In genomic region chr16:49164349-49165137, GRCm38 (mm10) we compare ENCODE assay signal across 8 mouse cellular contexts.
DNase-seq lines count a peak whose midpoint lies in the region; ATAC-seq and TF ChIP-seq lines count a peak whose summit lies in the region.

No protein-coding gene starts in this region.

- H3K4me2 ChIP-seq in midbrain, postnatal 0 days (ENCODE audit: low read depth, low read length, poor library complexity, severe bottlenecking), result no peak overlapping the region

- intact Hi-C loops in left cerebral cortex, postnatal 36 days (cut with DNase I), result loop anchor here (1.0 to 10.0 kb wide), 2 partner anchors 150 to 158 kb away; no protein-coding TSS in a partner anchor

- peak; percentile 93 for TF ChIP-seq CTCF in midbrain, postnatal 0 days (IDR thresholded peaks at IDR 0.05)

- no peak overlapping the region for H3K9ac ChIP-seq in midbrain, postnatal 0 days (replicated peaks; ENCODE audit: low read length, poor library complexity, severe bottlenecking)

- no peak overlapping the region for H3K4me3 ChIP-seq in midbrain, postnatal 0 days (ENCODE audit: low read depth, low read length)

- no peaks in the 10 kb centered on the region for H3K9me3 ChIP-seq in midbrain, postnatal 0 days (ENCODE audit: low read length)

- no peaks in the 10 kb centered on the region for H3K36me3 ChIP-seq in midbrain, postnatal 0 days (ENCODE audit: insufficient read depth, low read length)

- H3K4me1 ChIP-seq in midbrain, postnatal 0 days (ENCODE audit: insufficient read depth, low read length), result no peaks in the 10 kb centered on the region

- H3K27me3 ChIP-seq in midbrain, postnatal 0 days (ENCODE audit: insufficient read depth, low read length), result no peaks in the 10 kb centered on the region

- DNase-seq in A20 (ENCODE audit: low read depth, low spot score) (peak; percentile 37), MN1 (ENCODE audit: low spot score) (peak; percentile 55)
- DNase-seq in cerebellum, adult 9-10 months, result peak; percentile 48
- peak; percentile 71 for DNase-seq in forelimb bud, embryonic 11.5 days (ENCODE audit: low read depth, low spot score)
- DNase-seq in kidney, adult 8-10 months, result peak; percentile 8 to 53
- DNase-seq in left cerebral cortex, postnatal 36 days (ENCODE audit: low spot score in 2 of 2), result peak; percentile 59 to 70
- DNase-seq in midbrain, postnatal 0 days (ENCODE audit: low spot score), result peak; percentile 82
- peak; percentile 79 for DNase-seq in testis, postnatal 10 days (ENCODE audit: low spot score)

- no peak for ATAC-seq in midbrain, postnatal 0 days (ENCODE audit: low FRiP score)

- 45% methylated on average over 7 of the region's 7 CpGs for WGBS in midbrain, postnatal 0 days

- H3K27ac ChIP-seq in midbrain, postnatal 0 days (ENCODE audit: low read depth, low read length), result no peak overlapping the region

Comparison
In these comparisons a context has a peak if more than half of its experiments do, and no peak if none do; other contexts are left out.
1. DNase-seq: peak in every context shown above with its lines; median percentile 82 in midbrain, postnatal 0 days; 79 in testis, postnatal 10 days; 71 in forelimb bud, embryonic 11.5 days; 64 in left cerebral cortex, postnatal 36 days; 55 in MN1; 48 in cerebellum, adult 9-10 months; 37 in A20; 30 in kidney, adult 8-10 months.